Mouse (Mus musculus) monocyte, adult 5-6 weeks (primary cell): ENCODE results near the gene Ppp1cc. TPM values are rescaled to one million over a fixed set of nuclear protein-coding genes. Genes with fewer than 3 reads are reported as not detected.
"Not testable (repeated sequence)": the region's sequence is repeated elsewhere in the genome, so short reads cannot be mapped to it uniquely, and the experiment has no call there.

Source experiments
- ATAC-seq: fragments of 153-309, 156-312 bp; replicated peaks from 2 replicates; pipeline ENCODE4 v1.8.0; 2017; ENCODE audit warnings: mild to moderate bottlenecking; ENCODE audit not compliant: low TSS enrichment, insufficient number of reproducible peaks, severe bottlenecking, poor library complexity, low FRiP score
- total RNA-seq: library from RNA; stranded (forward); fragments of 200-1000, 200-491, 200-594 nt; gene quantifications from 3 replicates; pipeline ENCODE4 v1.2.3, GENCODE M21; 2017

Gene Ppp1cc
- total RNA-seq, 1 experiment from 2014 or later, result 191 TPM

- ATAC-seq, result no peak
Measured at GRCm38 (mm10) chr5:122135290-122135882, 22.7 kb upstream of the Ppp1cc start.

GRCm38 (mm10) chr5:122136508-122137408, 21.3 kb upstream of the Ppp1cc start:
- ATAC-seq, result no peak

- no peak for ATAC-seq
Measured at GRCm38 (mm10) chr5:122138856-122139255, 19.2 kb upstream of the Ppp1cc start.

GRCm38 (mm10) chr5:122139771-122140170, 18.3 kb upstream of the Ppp1cc start:
- not testable (repeated sequence) for ATAC-seq

- no peak for ATAC-seq
Measured at GRCm38 (mm10) chr5:122140723-122141122, 17.4 kb upstream of the Ppp1cc start, which contains the start of gene Ccdc63. Ccdc63 (minus strand) TSS chr5:122140823.

- no peak for ATAC-seq
Measured at GRCm38 (mm10) chr5:122142230-122142992, 15.7 kb upstream of the Ppp1cc start.

GRCm38 (mm10) chr5:122143543-122143942, 14.5 kb upstream of the Ppp1cc start:
- ATAC-seq, result no peak

- no peak for ATAC-seq
Measured at GRCm38 (mm10) chr5:122144825-122145224, 13.3 kb upstream of the Ppp1cc start.

- ATAC-seq, result peak; percentile 64
Measured at GRCm38 (mm10) chr5:122145381-122146055, 12.6 kb upstream of the Ppp1cc start.

- ATAC-seq, result 0 out of 2 replicates have a peak, but pooled peaks have one; percentile 20
Measured at GRCm38 (mm10) chr5:122146056-122146580, 12.0 kb upstream of the Ppp1cc start.

GRCm38 (mm10) chr5:122146609-122147008, 11.5 kb upstream of the Ppp1cc start:
- ATAC-seq, result 0 out of 2 replicates have a peak, but pooled peaks have one; percentile 9

GRCm38 (mm10) chr5:122148107-122148506, 10.0 kb upstream of the Ppp1cc start:
- ATAC-seq, result no peak

GRCm38 (mm10) chr5:122149259-122149658, 8.8 kb upstream of the Ppp1cc start:
- ATAC-seq, result no peak

GRCm38 (mm10) chr5:122152508-122152907, 5.6 kb upstream of the Ppp1cc start:
- ATAC-seq, result not testable (repeated sequence)

- ATAC-seq, result no peak
Measured at GRCm38 (mm10) chr5:122154006-122154405, 4.1 kb upstream of the Ppp1cc start.

GRCm38 (mm10) chr5:122154782-122155181, 3.3 kb upstream of the Ppp1cc start:
- ATAC-seq, result no peak

GRCm38 (mm10) chr5:122155613-122156012, 2.5 kb upstream of the Ppp1cc start:
- ATAC-seq, result no peak

GRCm38 (mm10) chr5:122156486-122156885, 1.6 kb upstream of the Ppp1cc start:
- ATAC-seq, result no peak
